Mouse (Mus musculus) spleen, postnatal 36 days (tissue): ENCODE results near the gene Efcab2.
"Not testable (repeated sequence)": the region's sequence is repeated elsewhere in the genome, so short reads cannot be mapped to it uniquely, and the experiment has no call there.

Experiments used
- DNase-seq, 2 experiments: peaks; one replicate each; pipeline ENCODE4 v3.0.0; 2022; ENCODE audit warnings: low spot score in 2 of 2, mixed read lengths in 1 of 2

The Efcab2 gene

GRCm38 (mm10) chr1:178401960-178402359 is 3.9 kb upstream of the Efcab2 start:
- DNase-seq = no peak

GRCm38 (mm10) chr1:178405445-178405911 is 407 bp upstream of the Efcab2 start:
- peak; percentile 73 to 83 for DNase-seq

- DNase-seq = no peak
Observed at GRCm38 (mm10) chr1:178406765-178407645, 1.1 kb downstream of the Efcab2 start.

- no peak for DNase-seq
Observed at GRCm38 (mm10) chr1:178407651-178408050, 1.8 kb downstream of the Efcab2 start.

GRCm38 (mm10) chr1:178408901-178409361 is 3.0 kb downstream of the Efcab2 start:
- no peak for DNase-seq

- DNase-seq = not testable (repeated sequence)
Observed at GRCm38 (mm10) chr1:178413367-178413766, 7.5 kb downstream of the Efcab2 start.

GRCm38 (mm10) chr1:178419608-178420007 is 13.7 kb downstream of the Efcab2 start:
- DNase-seq = no peak

- DNase-seq = no peak
Observed at GRCm38 (mm10) chr1:178423662-178424061, 17.8 kb downstream of the Efcab2 start.

GRCm38 (mm10) chr1:178431619-178432444 is 25.9 kb downstream of the Efcab2 start:
- no peak for DNase-seq

GRCm38 (mm10) chr1:178433619-178434018 is 27.7 kb downstream of the Efcab2 start:
- DNase-seq = no peak

GRCm38 (mm10) chr1:178444407-178444806 is 38.5 kb downstream of the Efcab2 start:
- DNase-seq = no peak

- no peak for DNase-seq
Observed at GRCm38 (mm10) chr1:178447036-178447435, 41.2 kb downstream of the Efcab2 start.

- peak; percentile 3 to 10 for DNase-seq
Observed at GRCm38 (mm10) chr1:178448271-178448744, 42.4 kb downstream of the Efcab2 start.

GRCm38 (mm10) chr1:178449172-178449571 is 43.3 kb downstream of the Efcab2 start:
- DNase-seq = peak; percentile 57 to 64

- DNase-seq = no peak
Observed at GRCm38 (mm10) chr1:178449933-178450332, 44.0 kb downstream of the Efcab2 start.

- no peak for DNase-seq
Observed at GRCm38 (mm10) chr1:178454125-178454524, 48.2 kb downstream of the Efcab2 start.

- DNase-seq = no peak
Observed at GRCm38 (mm10) chr1:178455120-178455519, 49.2 kb downstream of the Efcab2 start.

GRCm38 (mm10) chr1:178458029-178458428 is 52.1 kb downstream of the Efcab2 start:
- DNase-seq = no peak

GRCm38 (mm10) chr1:178463712-178464111 is 57.8 kb downstream of the Efcab2 start:
- peak; percentile 62 to 71 for DNase-seq

- no peak for DNase-seq
Observed at GRCm38 (mm10) chr1:178464140-178464539, 58.3 kb downstream of the Efcab2 start.

- no peak for DNase-seq
Observed at GRCm38 (mm10) chr1:178467594-178467993, 61.7 kb downstream of the Efcab2 start.

- DNase-seq = peak in 1 of 2 experiments; percentile 14
Observed at GRCm38 (mm10) chr1:178468280-178468679, 62.4 kb downstream of the Efcab2 start.
